Mouse (Mus musculus) ovary, adult 18-20 months (tissue): Measurements from ENCODE around the gene Ubtd2.

Experiments
- DNase-seq: peaks from one replicate; pipeline ENCODE4 v3.0.0; 2022; ENCODE audit warnings: low spot score, mixed read lengths

Ubtd2 gene

GRCm38 (mm10) chr11:32545605-32546004, 90.4 kb downstream of the Ubtd2 start:
- DNase-seq = no peak

- peak; percentile 79 for DNase-seq
Observed at GRCm38 (mm10) chr11:32546483-32546882, 91.3 kb downstream of the Ubtd2 start.

- no peak for DNase-seq
Observed at GRCm38 (mm10) chr11:32547391-32547947, 92.3 kb downstream of the Ubtd2 start.

GRCm38 (mm10) chr11:32548240-32548639, 93.1 kb downstream of the Ubtd2 start:
- no peak for DNase-seq

GRCm38 (mm10) chr11:32549236-32549635, 94.1 kb downstream of the Ubtd2 start:
- no peak for DNase-seq

- no peak for DNase-seq
Observed at GRCm38 (mm10) chr11:32550102-32550501, 94.9 kb downstream of the Ubtd2 start.

DNA sequence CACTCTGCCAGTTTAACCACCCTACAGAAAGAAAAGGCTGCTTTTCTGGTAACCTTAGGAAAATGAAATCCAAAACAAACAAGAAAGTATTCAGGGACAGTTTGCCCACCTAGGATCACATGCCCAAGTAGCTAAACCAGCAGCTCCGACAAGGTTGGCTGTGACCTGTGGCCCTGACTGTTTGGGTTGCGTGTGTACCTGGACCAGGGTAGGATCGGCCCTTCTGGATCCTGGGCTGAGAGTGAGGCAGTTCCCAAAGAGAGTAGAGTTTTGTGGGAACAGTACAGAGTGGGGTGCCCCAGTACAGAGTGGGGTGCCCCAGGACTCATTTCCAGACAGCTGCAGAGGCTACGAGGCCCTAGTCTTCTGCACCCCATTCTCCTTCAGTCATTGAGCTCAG, 95.9 kb downstream of the Ubtd2 start:
- DNase-seq = no peak

DNA sequence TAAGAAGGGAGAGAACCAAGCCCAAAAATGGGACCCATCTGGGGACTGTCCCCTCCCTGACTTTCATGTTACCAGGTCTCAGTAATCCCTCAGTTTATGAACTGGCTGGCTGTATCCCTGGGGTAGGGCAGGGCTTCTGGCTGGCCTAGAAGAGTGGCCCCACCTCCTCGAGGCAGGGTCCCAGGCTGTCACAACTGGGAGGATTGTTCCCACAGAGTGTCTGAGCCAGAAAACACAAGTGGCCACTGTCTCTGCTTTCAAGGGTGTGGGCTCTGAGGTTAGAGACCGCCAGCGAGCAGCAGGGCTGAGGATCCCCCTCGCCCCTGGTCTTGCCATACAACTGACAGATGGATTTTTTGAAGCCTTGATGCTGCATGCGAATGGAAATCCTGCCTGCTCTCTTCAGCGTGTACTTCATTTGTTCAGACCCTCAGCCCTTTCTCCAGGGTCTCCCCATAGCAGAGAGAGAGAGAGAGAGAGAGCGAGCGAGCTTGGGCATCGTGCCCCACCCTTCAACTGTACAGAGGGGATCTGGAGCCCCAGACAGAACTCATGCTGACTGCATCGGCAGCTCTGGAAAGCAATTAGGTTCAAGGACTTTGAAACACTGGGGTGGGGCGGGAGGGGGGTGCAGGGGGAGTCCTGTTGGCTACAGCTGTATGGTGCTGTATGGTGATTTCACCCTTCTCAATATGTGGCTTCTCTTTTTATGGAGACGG, 96.6 kb downstream of the Ubtd2 start:
- DNase-seq = no peak

- no peak for DNase-seq
Observed at GRCm38 (mm10) chr11:32552401-32553090, 97.4 kb downstream of the Ubtd2 start.

DNA sequence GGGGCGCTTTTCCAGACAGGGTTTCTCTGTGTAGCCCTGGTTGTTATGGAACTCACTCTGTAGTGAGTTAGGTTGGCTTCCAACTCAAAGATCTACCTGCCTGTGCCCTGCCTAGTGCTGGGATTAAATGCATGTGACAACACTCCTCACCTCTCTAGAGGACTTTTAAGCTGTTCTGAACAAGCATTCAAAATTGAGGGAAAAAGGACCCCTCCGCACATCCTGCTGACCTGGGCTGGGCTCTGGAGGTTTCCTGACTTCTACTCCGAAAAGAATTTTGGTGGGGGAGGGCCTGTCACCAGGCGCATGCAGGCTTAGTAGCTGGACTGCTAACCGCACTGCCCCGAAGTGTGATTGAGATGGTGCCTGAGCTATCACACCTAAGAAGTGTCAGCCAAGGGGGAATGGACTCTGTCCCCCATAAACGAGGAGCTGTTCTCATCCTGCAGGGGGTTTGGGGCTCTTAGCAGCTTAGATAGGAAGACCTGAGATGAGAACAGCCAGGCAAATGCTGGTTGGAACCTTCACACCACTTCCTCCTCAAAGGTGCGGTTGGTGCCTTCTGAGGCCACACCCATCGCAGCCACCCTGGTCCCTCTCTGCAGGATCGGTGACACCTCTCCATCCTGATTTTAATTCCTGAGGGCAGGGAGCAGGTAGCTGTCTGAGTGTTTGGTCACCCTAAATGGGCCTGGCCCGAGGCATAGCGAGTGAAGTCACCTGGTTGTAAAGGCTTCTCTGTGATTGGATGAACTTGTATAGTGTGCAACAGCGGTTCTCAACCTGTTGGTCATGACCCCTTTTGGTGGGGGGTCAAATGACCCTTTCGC, 98.4 kb downstream of the Ubtd2 start:
- DNase-seq = no peak

DNA sequence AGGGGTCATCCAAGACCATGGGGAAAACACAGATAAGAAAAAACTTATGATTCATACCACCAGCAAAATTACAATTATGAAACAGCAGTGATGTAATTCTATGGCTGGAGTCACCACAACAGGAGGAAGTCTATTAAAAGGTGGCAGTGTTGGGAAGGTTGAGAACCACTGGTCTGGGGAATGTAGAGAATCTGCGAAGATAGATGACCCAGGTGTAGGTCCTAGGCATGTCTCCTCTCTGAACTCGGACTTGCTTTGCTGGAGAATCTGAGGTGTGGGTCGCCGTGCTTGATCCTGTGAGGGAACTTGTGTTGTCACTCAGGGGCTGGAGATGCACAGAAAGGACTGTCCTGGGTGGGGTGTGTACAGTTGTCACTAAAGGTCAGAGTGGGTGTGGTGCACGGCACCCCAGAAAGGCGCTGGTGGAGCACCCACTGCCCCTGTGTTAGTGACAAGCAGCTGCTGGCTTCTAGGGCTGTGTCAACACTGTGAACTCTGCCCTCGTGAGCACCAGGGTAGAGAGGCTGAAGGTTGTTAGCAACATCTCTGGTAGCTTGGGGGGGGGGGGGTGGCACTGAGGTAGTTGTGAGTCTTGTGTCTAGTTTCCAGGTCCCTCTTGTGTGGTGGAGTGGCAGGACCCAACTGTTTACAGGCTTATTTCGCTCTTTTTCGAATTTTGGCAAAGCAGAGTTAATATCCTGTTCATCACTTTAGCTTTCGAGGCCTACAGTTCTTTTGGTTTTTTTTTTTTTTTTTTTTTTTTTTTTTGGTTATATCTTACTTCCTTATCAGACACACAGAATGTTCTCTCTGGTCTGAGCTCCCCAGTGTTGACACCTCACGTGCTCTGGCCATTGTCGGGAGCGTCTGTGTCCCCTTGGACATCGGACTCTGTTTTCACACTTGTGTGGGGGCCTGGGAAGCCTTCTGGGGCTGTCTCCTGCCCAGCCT, 99.2 kb downstream of the Ubtd2 start:
- no peak for DNase-seq

GRCm38 (mm10) chr11:32555103-32555689, 100.0 kb downstream of the Ubtd2 start:
- DNase-seq = no peak

- DNase-seq = no peak
Observed at GRCm38 (mm10) chr11:32556333-32556990, 101.3 kb downstream of the Ubtd2 start.

GRCm38 (mm10) chr11:32558026-32558425, 102.9 kb downstream of the Ubtd2 start:
- DNase-seq = no peak

GRCm38 (mm10) chr11:32558677-32559076, 103.5 kb downstream of the Ubtd2 start:
- no peak for DNase-seq

- no peak for DNase-seq
Observed at GRCm38 (mm10) chr11:32560015-32560770, 105.0 kb downstream of the Ubtd2 start.

GRCm38 (mm10) chr11:32561465-32562355, 106.5 kb downstream of the Ubtd2 start:
- DNase-seq = no peak

GRCm38 (mm10) chr11:32562706-32563105, 107.5 kb downstream of the Ubtd2 start:
- DNase-seq = no peak

DNA sequence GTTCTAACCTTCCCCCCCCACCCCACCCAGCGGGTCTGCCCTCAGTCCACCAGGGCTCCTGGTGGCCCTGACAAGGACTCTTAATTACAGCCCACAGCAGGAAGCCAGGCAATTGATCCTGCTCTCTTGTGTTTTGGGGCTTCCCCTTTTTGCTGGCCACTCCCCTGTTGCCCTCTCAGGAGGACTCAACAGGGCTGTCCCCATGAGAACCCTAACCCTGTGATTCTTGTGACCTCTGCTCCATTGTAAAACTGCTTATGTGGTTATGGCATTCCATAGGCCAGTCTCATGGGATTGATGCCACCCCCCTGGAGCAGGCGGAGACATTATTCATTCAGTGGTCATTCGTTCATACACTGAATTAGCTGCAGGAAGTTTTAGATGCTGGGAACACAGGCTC, 108.5 kb downstream of the Ubtd2 start:
- no peak for DNase-seq
